Mouse (Mus musculus) neural tube, embryonic 10.5 days (tissue): ENCODE results near the gene Phox2a.

Source experiments
- DNase-seq: peaks from one replicate; pipeline ENCODE4 v3.0.0-alpha.2; 2017; ENCODE audit warnings: low spot score; ENCODE audit errors: extremely low spot score

Gene Phox2a

DNA sequence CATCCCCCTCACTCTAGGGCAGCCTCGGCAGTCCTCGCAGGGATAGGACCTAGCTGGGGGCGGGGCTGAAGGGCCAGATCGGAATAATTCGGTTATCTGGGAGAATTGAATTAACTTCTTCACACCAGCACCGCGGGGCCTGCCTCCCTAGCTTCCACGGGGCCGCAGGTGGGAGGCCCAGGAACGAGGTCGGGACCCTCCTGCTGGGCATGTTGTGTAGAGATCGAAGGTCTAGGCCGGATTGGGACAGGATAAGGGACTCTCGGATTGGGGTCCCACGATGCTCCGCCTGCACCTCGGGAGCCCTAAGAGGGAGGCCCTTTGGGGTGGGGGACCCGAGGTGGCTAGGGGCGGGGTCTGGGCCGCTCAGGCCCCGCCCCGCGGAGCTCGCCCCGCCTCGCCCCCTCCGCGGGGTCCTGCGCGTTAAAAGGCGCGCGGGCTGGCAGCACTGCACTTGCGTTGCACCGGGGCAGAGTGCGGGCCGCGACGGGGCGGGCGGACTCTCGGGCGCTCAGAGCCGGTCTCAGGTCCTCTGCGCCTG is at the start of gene Phox2a:
Phox2a (plus strand) TSS at position 453 of the 541 bp plus-strand sequence.
- DNase-seq: peak; percentile 47

DNA sequence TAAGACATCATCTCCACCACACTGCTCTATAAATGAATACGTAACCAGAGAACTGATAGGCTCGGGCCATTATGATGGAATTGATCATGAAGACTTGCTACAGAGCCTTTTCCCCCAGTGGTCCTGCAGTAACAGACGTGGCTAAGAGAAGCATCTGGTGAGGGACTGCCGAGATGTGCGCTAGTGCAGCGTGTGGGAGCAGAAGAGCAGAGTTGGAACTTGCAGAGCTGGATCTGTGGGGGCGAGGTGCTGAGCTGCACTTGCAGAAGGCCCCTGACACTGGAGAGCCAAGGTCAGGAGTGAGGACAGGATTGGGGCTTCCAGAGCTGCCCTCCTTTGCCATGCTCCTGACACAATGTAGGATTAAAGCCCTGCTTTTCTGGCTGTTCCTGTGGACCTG is 48.1 kb upstream of the Phox2a start:
- DNase-seq: no peak

- DNase-seq: no peak
Measured at GRCm38 (mm10) chr7:101771604-101772003, 46.5 kb upstream of the Phox2a start.

DNA sequence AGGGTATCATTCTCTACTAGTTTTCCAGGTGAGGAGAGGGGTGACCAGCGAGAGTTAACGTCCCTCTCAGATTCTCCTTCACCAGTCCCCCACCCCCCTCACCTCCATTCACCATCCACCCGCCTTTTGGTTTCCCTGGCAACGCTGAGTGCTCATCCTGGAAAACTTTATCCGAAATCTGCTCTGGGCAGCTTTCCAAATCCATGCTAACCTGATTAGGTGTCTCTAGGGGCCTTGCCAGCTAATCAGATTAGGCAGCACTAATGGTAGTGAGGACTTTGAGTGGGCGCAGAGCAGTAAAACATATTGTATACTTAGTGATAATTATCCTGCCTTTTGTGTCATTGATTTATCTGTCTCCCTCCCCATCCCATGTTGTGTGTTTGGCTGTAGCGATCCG is 45.4 kb upstream of the Phox2a start:
- no peak for DNase-seq

- DNase-seq: no peak
Measured at GRCm38 (mm10) chr7:101777053-101777452, 41.1 kb upstream of the Phox2a start.

- peak; percentile 64 for DNase-seq
Measured at GRCm38 (mm10) chr7:101820295-101821030, 2.4 kb downstream of the Phox2a start.

DNA sequence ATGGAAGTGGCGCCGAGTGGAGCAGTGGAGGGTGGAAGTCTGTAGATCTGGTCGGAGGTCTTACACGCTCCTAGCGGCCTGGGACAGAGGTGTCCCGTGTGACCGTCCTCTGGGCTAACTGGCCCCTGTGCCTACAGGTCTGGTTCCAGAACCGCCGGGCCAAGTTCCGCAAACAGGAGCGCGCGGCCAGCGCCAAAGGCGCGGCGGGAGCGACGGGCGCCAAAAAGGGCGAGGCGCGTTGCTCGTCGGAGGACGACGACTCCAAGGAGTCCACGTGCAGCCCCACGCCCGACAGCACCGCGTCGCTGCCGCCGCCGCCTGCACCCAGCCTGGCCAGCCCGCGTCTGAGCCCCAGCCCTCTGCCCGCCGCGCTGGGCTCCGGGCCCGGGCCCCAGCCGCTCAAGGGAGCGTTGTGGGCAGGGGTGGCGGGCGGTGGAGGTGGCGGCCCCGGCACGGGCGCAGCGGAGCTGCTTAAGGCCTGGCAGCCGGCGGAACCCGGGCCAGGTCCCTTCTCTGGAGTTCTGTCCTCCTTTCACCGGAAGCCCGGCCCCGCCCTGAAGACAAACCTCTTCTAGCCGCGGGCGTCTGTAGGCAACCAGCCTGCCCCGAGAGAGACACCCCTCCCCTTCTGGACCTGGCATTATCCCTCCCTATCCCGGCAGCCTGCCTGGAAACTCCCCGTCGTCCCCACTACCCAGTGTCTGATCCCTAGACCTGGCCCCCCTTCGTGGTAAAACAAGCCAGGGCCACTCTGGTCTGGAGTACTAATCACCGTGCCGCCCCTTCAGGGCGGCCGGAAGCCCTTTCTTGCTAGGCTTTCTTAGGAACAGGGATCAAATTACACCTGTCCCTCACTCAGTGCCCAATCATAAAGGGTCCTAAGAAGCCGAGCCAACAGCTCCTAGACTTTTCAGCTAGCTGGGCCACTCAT is 3.7 kb downstream of the Phox2a start:
- DNase-seq: peak; percentile 84

- peak; percentile 36 for DNase-seq
Measured at GRCm38 (mm10) chr7:101822836-101823757, 5.0 kb downstream of the Phox2a start.

DNA sequence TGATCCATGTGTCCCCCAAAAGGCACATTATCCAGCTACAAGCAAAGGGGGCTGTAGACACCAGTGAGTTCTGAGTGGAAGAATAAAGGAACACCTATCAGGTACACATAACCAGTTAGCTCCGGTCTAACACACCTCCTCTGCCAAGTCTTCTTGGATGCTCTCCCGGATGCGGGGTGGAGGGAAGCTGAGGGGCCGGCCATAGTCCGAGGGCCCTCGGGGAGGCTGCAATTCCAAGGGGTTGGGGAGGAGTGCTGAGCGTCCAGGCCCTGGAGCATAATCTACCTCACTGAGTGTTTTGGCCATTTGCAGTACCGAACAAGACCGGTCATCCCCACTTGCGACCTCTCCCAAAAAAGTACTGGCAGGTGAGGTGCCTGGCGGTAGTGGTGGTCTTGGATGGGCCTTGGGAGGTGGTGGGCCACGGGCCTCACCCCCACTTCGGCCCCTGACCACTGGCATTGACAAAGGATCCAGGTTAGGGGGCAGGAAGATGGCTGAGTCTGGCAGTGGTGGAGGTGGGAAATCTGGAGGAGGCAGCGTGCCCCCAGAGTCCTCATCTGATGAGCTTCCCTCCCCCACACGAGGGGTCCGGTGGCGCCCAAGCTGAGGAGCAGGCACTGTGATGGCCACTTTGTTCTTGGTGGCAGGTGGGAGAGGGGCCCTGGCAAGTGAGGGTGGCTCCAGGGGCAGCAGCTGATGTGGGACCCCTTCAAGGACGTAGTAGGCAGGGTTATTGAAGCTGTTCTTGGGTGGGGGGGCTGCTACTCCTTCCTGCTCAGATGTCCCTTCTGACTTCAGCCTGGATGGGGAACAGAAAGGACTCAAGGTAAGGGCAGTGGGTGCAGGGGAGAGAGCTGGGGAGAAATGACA is 5.9 kb downstream of the Phox2a start:
- DNase-seq: no peak

DNA sequence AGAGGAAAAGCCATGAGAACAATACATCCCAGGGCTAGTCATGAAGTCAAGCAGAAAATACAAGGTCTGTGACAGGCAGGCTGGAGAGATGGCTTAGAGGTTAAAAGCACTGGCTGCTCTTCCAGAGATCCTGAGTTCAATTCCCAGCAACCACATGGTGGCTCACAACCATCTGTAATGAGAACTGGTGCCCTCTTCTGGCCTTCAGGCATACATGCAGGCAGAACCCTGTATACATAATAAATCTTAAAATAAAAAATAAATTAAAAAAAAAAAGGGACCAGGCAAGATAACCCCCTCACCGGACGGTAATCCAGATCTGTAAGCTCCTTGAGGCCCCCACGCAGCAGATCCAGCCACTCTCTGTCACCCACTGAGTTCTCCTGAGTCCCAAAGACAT is 12.3 kb downstream of the Phox2a start:
- no peak for DNase-seq

- DNase-seq: no peak
Measured at GRCm38 (mm10) chr7:101831437-101831836, 13.3 kb downstream of the Phox2a start.

DNA sequence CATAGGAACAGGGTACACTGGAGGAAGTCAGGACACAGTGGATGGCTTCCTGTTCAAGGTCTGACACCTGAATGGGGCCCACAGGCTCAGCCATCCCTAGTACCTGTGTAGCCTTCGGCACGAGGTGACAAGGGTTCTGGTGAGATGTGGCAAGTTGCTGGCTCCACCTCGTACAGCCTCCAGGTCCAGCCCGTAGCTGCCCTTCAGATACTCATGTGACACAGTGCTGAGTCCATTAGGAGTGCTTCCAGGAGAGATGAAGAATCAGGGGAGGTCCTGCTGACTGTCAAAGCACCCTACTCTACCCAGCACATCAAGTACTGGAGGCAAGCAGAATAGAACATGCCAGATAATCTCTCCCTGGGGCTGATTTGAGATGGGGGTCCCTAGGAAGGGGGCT is 14.3 kb downstream of the Phox2a start:
- DNase-seq: no peak

- no peak for DNase-seq
Measured at GRCm38 (mm10) chr7:101833352-101833751, 15.2 kb downstream of the Phox2a start.

- DNase-seq: no peak
Measured at GRCm38 (mm10) chr7:101833916-101834584, 15.9 kb downstream of the Phox2a start.

DNA sequence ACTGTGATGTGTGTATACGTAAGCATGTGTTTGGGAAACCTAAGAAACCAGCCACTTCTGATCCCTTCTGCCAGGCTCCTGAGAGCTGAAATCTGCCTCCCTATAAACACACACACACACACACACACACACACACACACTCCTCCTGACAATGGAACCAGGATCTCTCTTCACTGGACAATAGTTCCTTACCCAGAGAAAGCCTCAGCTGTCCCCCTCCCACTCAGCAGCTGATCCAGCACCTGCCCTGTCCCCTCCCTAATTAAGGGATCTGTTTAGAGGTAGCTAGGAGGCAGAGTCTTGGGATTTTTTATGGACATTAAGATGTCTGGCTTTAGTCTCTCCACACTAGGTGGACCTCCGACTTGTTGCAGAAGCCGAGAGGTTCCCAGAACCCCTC is 16.8 kb downstream of the Phox2a start:
- no peak for DNase-seq

DNA sequence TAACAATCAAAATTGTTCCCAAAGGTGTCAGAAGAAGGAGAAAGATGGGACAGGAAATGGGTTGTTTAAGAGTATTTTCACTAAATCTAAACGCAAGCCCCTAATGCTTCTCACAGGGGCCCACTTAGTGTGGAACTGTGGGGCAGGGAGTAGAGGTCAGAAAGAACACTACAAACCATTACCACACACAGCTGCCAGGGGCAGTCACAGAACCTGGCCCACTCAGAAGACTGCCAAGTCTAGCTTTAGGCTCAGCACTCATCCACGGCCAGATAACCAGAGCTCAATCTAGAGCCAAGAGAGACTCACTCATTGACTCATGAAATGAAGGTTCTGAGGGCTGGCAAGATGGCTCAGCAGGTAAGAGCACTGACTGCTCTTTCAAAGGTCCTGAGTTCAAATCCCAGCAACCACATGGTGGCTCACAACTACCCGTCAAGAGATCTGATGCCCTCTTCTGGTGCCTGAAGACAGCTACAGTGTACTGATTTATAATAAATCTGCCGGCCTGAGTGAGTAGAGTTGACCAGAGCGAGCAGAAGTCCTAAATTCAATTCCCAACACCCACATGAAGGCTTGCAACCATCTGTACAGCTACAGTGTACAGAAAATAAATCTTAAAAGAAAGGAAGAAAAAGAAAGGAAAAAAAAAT is 17.5 kb downstream of the Phox2a start:
- DNase-seq: no peak

DNA sequence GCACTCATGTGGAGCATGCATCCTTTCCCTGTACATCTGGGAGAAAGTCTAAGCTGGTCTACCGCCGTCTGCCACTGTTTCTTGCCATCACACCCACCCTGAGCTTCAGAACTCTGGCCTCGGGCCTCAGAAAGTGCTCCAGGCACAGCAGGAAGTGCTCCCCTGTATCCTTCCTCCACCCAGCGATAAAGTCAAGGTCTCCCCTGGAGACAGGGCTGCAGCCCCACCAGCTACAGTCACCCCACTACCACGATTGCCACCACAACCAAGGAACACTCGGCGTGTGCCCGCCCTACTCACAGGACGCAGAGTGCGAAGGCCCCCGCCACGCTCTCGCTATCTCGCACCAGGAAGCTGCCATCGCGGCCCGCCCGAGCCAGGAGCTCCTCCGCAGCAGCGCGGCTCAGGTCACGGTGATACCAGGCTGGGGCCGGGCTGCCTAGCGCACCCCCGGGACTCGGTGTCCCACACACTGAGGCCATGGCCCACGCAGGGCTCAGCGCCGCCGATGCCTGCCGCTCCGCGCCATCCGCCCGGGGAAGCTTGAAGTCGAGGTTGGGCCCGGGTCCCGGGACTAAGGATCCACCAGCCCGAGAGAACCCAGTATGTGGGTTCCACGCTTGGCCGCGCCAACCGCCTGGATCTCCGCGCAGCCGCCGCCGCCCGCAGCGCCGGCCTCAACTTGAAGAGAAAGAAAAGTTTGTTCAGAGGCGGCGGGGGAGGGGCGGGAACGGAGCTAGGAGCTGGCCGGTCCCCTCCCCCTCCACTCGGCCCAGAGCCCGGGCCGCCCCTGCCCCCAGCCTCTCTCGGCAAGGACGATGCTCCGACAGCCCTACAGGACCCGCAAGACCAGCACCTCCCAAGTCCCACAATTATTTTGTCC is 18.4 kb downstream of the Phox2a start:
- peak; percentile 84 for DNase-seq

DNA sequence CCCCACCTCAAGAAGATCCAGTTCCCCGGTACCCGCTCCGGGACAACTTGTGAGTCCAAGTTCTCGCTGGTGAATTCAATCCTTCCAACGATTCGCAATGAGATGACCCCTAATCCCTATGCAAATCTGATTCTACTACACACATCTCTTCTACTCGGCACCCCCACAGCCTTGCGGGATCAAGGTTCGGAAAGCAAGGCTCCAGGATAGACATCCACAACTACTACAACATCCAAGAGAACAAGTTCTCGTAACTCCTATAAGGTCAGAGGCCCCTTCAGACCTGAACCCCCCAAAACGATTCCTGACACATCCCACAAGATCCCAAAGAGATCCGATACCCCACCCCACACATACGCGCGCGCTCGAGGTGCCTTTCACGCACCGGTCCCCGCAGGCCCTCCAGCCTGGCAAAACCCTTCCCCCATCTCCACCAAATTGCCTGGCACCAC is 19.1 kb downstream of the Phox2a start:
- DNase-seq: no peak
